ENCODE assay signal across 8 mouse cellular contexts in the genomic region with DNA sequence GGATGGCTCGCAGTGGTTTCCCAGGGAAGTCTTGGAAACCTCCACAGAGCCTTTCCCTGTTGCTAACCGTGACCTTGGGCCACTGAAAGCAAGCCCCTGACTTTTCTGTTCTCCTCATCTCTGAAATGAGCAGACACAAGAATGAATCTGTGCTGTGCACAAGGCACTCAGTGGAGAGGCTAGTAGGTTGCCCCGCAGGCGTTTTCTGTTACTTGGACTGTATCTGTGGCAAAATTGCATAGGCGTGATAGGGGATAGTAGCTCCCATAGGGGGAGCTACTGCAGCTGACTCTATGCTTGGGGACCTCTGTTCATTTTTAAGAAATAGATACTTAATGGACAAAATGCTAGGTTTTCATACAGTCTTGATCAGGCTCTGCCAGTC. TPM values are rescaled to one million over a fixed set of nuclear protein-coding genes. Genes with fewer than 3 reads are reported as not detected.
DNase-seq lines count a peak whose midpoint lies in the region; ATAC-seq lines count a peak whose summit lies in the region.

No protein-coding gene starts in this region.

- H3K4me1 ChIP-seq in erythroblast, embryonic 14.5 days (ENCODE audit: control insufficient read depth): peaks cover 26% of the 10 kb centered on the region
- 0 out of 2 replicates have a peak, but pooled peaks cover 4% of the 10 kb centered on the region for H3K4me1 ChIP-seq in embryonic facial prominence, embryonic 14.5 days (ENCODE audit: control insufficient read depth, insufficient read depth, low read length)
- peaks cover 6% of the 10 kb centered on the region for H3K4me1 ChIP-seq in liver, embryonic 11.5 days (replicated peaks; ENCODE audit: control insufficient read depth, insufficient read depth, low read length)

- H3K27me3 ChIP-seq in erythroblast, embryonic 14.5 days (ENCODE audit: control insufficient read depth): no peaks in the 10 kb centered on the region
- H3K27me3 ChIP-seq in embryonic facial prominence, embryonic 14.5 days (replicated peaks; ENCODE audit: control insufficient read depth, insufficient read depth, low read length): no peaks in the 10 kb centered on the region
- H3K27me3 ChIP-seq in liver, embryonic 11.5 days (replicated peaks; ENCODE audit: control insufficient read depth, insufficient read depth, low read length): no peaks in the 10 kb centered on the region

- H3K36me3 ChIP-seq in erythroblast, embryonic 14.5 days (ENCODE audit: control insufficient read depth): peaks cover 6% of the 10 kb centered on the region
- H3K36me3 ChIP-seq in embryonic facial prominence, embryonic 14.5 days (ENCODE audit: control insufficient read depth, insufficient read depth, low read length): no peaks in the 10 kb centered on the region
- no peaks in the 10 kb centered on the region for H3K36me3 ChIP-seq in liver, embryonic 11.5 days (ENCODE audit: control insufficient read depth, insufficient read depth, low read length)

- no peak overlapping the region for H3K27ac ChIP-seq in embryonic facial prominence, embryonic 14.5 days (replicated peaks; ENCODE audit: low read depth, low read length)
- no peak overlapping the region for H3K27ac ChIP-seq in liver, embryonic 11.5 days (ENCODE audit: low read depth, low read length)

- DNase-seq in 3T3-L1 (ENCODE audit: low read depth, low spot score): peak; percentile 61
- no peak for DNase-seq in embryonic facial prominence, embryonic 14.5 days (ENCODE audit: low spot score)
- DNase-seq in liver, embryonic 11.5 days (ENCODE audit: low spot score): no peak
- no peak for DNase-seq in retina, postnatal 1 day
- no peak for DNase-seq in thymus, postnatal 14 days
- DNase-seq in frontal cortex, postnatal 14 days (ENCODE audit: low spot score in 2 of 2): no peak

- H3K9ac ChIP-seq in embryonic facial prominence, embryonic 14.5 days (ENCODE audit: low read depth, low read length): peak overlapping the region; percentile 73
- peak overlapping the region; percentile 88 for H3K9ac ChIP-seq in liver, embryonic 11.5 days (ENCODE audit: low read depth, low read length)

- no peaks in the 10 kb centered on the region for H3K9me3 ChIP-seq in erythroblast, embryonic 14.5 days (ENCODE audit: control insufficient read depth, low read length)
- no peaks in the 10 kb centered on the region for H3K9me3 ChIP-seq in embryonic facial prominence, embryonic 14.5 days (ENCODE audit: control insufficient read depth, low read length)
- H3K9me3 ChIP-seq in liver, embryonic 11.5 days (ENCODE audit: control insufficient read depth, low read length): no peaks in the 10 kb centered on the region

- ATAC-seq in erythroblast, adult 5-6 weeks (replicated peaks; ENCODE audit: low FRiP score, poor library complexity, severe bottlenecking): no peak
- no peak for ATAC-seq in embryonic facial prominence, embryonic 14.5 days (ENCODE audit: low read depth)
- peak; percentile 35; the same call in 1 of the 2 replicates for ATAC-seq in liver, embryonic 11.5 days (replicated peaks; ENCODE audit: low FRiP score)

- 14% methylated on average over 5 of the region's 5 CpGs for WGBS in embryonic facial prominence, embryonic 14.5 days
- 18% methylated on average over 5 of the region's 5 CpGs for WGBS in liver, embryonic 11.5 days

- H3K4me2 ChIP-seq in embryonic facial prominence, embryonic 14.5 days (ENCODE audit: low read depth, low read length): peak overlapping the region; percentile 69
- peak overlapping the region; percentile 88 for H3K4me2 ChIP-seq in liver, embryonic 11.5 days

- peak overlapping the region; percentile 84 for H3K4me3 ChIP-seq in erythroblast, embryonic 14.5 days (replicated peaks)
- H3K4me3 ChIP-seq in embryonic facial prominence, embryonic 14.5 days (ENCODE audit: low read depth, low read length): peak overlapping the region; percentile 70
- H3K4me3 ChIP-seq in liver, embryonic 11.5 days (ENCODE audit: low read depth, low read length): peak overlapping the region; percentile 82

RNA-seq across cellular contexts. Expression of a gene that starts 0.7 kb away (rescaled TPM):
- polyA plus RNA-seq in erythroblast, embryonic 14.5 days (2012): 0.18 TPM in 2 replicates
- total RNA-seq in erythroblast, adult 5-6 weeks (2015; ENCODE audit: low replicate concordance): 1.7 and 4.6 TPM in 2 replicates
- 2.1 and 4.3 TPM in 2 replicates for total RNA-seq in erythroblast, adult 5-6 weeks (2017; ENCODE audit: low replicate concordance)
- polyA plus RNA-seq in embryonic facial prominence, embryonic 14.5 days (2014; fragmentation: Nextera tagmentation; extraction: Ambion mirVana): 11.0 and 11.9 TPM in 2 replicates
- 7.3 and 9.1 TPM in 2 replicates for polyA plus RNA-seq in liver, embryonic 11.5 days (2014; fragmentation: Nextera tagmentation; extraction: Ambion mirVana)

RNA-seq across cellular contexts. Expression of a gene that starts 22.3 kb away (rescaled TPM):
- polyA plus RNA-seq in erythroblast, embryonic 14.5 days (2012): not detected in 2 replicates
- not detected in 2 replicates for total RNA-seq in erythroblast, adult 5-6 weeks (2015; ENCODE audit: low replicate concordance)
- not detected in 2 replicates for total RNA-seq in erythroblast, adult 5-6 weeks (2017; ENCODE audit: low replicate concordance)
- 2.1 and 3.3 TPM in 2 replicates for polyA plus RNA-seq in embryonic facial prominence, embryonic 14.5 days (2014; fragmentation: Nextera tagmentation; extraction: Ambion mirVana)
- polyA plus RNA-seq in liver, embryonic 11.5 days (2014; fragmentation: Nextera tagmentation; extraction: Ambion mirVana): not detected in 2 replicates
